Comparison of ENCODE assay signal across 9 mouse cellular contexts in the genomic region with DNA sequence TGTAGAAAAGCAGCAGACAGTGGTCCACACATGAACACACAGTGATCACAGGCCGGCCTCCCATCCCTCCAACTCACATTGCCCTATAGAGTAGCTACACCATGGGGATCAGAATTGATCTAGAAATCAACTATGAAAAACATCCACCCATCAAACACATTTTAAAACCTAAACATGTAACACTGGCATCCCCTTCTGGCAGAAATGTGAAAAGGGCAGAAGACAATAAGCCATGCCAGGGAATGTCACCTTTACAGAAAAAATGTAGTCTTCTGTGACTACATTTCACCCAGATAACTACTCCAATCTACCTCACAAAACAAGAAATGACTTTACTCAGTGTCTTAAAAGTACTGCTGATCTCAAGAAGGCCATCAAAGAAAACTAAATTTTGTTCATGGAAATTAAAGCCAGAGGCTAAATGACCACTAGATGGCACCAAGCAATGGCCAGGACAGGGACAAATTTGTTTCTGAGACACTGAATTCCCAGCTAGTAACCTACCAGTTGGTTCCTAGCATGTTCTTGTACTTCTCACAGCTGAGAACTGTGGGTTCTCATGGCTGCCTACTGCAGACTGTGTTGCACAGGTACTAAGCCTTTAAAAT.
DNase-seq lines count a peak whose midpoint lies in the region; ATAC-seq and TF ChIP-seq lines count a peak whose summit lies in the region.
"Had no signal": no experiment of that assay in that cellular context is flagged by ENCODE, and none has a peak within 500 bp of the region (broad histone marks: within the 10 kb centered on the region; RNA-seq: fewer than 3 reads in every experiment).

No protein-coding gene starts in this region.

- TF ChIP-seq CTCF in midbrain, postnatal 0 days (IDR thresholded peaks at IDR 0.05): peak; percentile 71

- no peak overlapping the region for H3K4me3 ChIP-seq in midbrain, postnatal 0 days (ENCODE audit: low read depth, low read length)
- no peak overlapping the region for H3K4me3 ChIP-seq in midbrain, embryonic 15.5 days
- H3K4me3 ChIP-seq: hindbrain, embryonic 15.5 days had no signal

- peak; percentile 31 for DNase-seq in gastrocnemius, adult 18-20 months (ENCODE audit: low spot score)
- DNase-seq in gastrocnemius, postnatal 14 days: no peak
- DNase-seq in midbrain, postnatal 0 days (ENCODE audit: low spot score): peak; percentile 47
- peak; percentile 47 for DNase-seq in embryo, embryonic 11 days
- peak; percentile 8 for DNase-seq in retina, postnatal 7 days (ENCODE audit: low read depth, low spot score)
- DNase-seq in adrenal gland, postnatal 4 days (ENCODE audit: low spot score in 2 of 2): no peak
- DNase-seq in T-cell, adult 2 months (ENCODE audit: low spot score): no peak

- ATAC-seq in midbrain, postnatal 0 days (ENCODE audit: low FRiP score): no peak
- ATAC-seq in midbrain, embryonic 15.5 days (replicated peaks): no peak

- intact Hi-C loops in gastrocnemius, postnatal 14 days (cut with DNase I; ENCODE audit: low total_unique reads): loop anchor here (10.0 kb wide), 1 partner anchor 89 kb away; no protein-coding TSS in a partner anchor

- H3K4me2 ChIP-seq in midbrain, postnatal 0 days (ENCODE audit: low read depth, low read length, poor library complexity, severe bottlenecking): no peak overlapping the region
- no peak overlapping the region for H3K4me2 ChIP-seq in midbrain, embryonic 15.5 days
- H3K4me2 ChIP-seq: hindbrain, embryonic 15.5 days had no signal

- no peaks in the 10 kb centered on the region for H3K4me1 ChIP-seq in midbrain, postnatal 0 days (ENCODE audit: insufficient read depth, low read length)
- peaks cover 2% of the 10 kb centered on the region; the same call in 1 of the 2 replicates for H3K4me1 ChIP-seq in midbrain, embryonic 15.5 days
- H3K4me1 ChIP-seq: hindbrain, embryonic 15.5 days had no signal

- no peaks in the 10 kb centered on the region for H3K27me3 ChIP-seq in midbrain, postnatal 0 days (ENCODE audit: insufficient read depth, low read length)
- no peaks in the 10 kb centered on the region for H3K27me3 ChIP-seq in midbrain, embryonic 15.5 days (replicated peaks)
- H3K27me3 ChIP-seq: hindbrain, embryonic 15.5 days had no signal

- peaks cover 3% of the 10 kb centered on the region; the same call in 1 of the 2 replicates for H3K9me3 ChIP-seq in midbrain, postnatal 0 days (ENCODE audit: low read length)
- H3K9me3 ChIP-seq in midbrain, embryonic 15.5 days: no peaks in the 10 kb centered on the region
- H3K9me3 ChIP-seq: hindbrain, embryonic 15.5 days had no signal

- no peaks in the 10 kb centered on the region for H3K36me3 ChIP-seq in midbrain, postnatal 0 days (ENCODE audit: insufficient read depth, low read length)
- no peaks in the 10 kb centered on the region for H3K36me3 ChIP-seq in midbrain, embryonic 15.5 days (replicated peaks)

- 86% methylated on average over 1 of the region's 1 CpGs for WGBS in midbrain, postnatal 0 days
- 88% methylated on average over 1 of the region's 1 CpGs for WGBS in midbrain, embryonic 15.5 days

- H3K9ac ChIP-seq in midbrain, postnatal 0 days (replicated peaks; ENCODE audit: low read length, poor library complexity, severe bottlenecking): no peak overlapping the region
- no peak overlapping the region for H3K9ac ChIP-seq in midbrain, embryonic 15.5 days
- H3K9ac ChIP-seq: hindbrain, embryonic 15.5 days had no signal

- no peak overlapping the region for H3K27ac ChIP-seq in midbrain, postnatal 0 days (ENCODE audit: low read depth, low read length)
- H3K27ac ChIP-seq in midbrain, embryonic 15.5 days: no peak overlapping the region
- H3K27ac ChIP-seq: hindbrain, embryonic 15.5 days had no signal

Comparison
In these comparisons a context has a peak if more than half of its experiments do, and no peak if none do; other contexts are left out.
1. DNase-seq: peak in gastrocnemius, adult 18-20 months (single experiment), midbrain, postnatal 0 days (single experiment), embryo, embryonic 11 days (single experiment) and retina, postnatal 7 days (single experiment); none in gastrocnemius, postnatal 14 days (single experiment), adrenal gland, postnatal 4 days (0 of 2) and T-cell, adult 2 months (single experiment).